Mouse (Mus musculus) megakaryocyte progenitor cell, adult 5-6 weeks (primary cell): ENCODE data around the gene Ick. TPM values are rescaled to one million over a fixed set of nuclear protein-coding genes. Genes with fewer than 3 reads are reported as not detected.
A peak's percentile ranks its signal among the peaks of the same experiment; 100 is the strongest.

Experiments used
- ATAC-seq: replicated peaks from 2 replicates; pipeline ENCODE4 v1.8.0; 2016; ENCODE audit warnings: mild to moderate bottlenecking, moderate TSS enrichment, inconsistent platforms; ENCODE audit not compliant: poor library complexity
- total RNA-seq, 2 experiments: library from RNA; stranded (forward) in 1 of 2; stranded (reverse) in 1 of 2; fragments of 157-497, 149-512 nt in 1 of 2; fragments of 200-1000 nt in 1 of 2; gene quantifications; 2 replicates each; pipeline versions ENCODE4 v1.2.3 to v1.2.4; 2015 to 2017

Ick gene
- total RNA-seq, 2 experiments from 2014 or later, result 5.1 to 11.0 TPM

DNA sequence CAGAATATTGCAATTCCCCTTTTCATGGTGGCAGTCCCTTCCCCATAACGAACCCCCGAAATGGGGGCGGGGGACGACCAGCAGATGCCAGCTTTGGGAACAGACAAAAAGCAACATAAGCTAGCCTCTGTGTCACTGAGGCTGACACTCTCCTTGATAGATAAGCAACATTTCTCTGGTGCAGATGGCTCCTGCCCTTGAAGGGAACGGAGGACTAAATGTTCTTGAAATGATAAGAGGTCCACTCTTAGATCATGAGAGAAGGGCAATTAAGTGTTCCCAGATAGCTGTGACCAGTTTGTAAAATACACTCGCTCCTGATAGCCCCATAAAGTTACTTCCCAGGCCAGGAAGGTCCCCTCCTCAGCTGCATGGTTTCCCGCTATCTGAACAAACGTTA is 79.9 kb downstream of the Ick start:
- ATAC-seq, result peak; percentile 46

DNA sequence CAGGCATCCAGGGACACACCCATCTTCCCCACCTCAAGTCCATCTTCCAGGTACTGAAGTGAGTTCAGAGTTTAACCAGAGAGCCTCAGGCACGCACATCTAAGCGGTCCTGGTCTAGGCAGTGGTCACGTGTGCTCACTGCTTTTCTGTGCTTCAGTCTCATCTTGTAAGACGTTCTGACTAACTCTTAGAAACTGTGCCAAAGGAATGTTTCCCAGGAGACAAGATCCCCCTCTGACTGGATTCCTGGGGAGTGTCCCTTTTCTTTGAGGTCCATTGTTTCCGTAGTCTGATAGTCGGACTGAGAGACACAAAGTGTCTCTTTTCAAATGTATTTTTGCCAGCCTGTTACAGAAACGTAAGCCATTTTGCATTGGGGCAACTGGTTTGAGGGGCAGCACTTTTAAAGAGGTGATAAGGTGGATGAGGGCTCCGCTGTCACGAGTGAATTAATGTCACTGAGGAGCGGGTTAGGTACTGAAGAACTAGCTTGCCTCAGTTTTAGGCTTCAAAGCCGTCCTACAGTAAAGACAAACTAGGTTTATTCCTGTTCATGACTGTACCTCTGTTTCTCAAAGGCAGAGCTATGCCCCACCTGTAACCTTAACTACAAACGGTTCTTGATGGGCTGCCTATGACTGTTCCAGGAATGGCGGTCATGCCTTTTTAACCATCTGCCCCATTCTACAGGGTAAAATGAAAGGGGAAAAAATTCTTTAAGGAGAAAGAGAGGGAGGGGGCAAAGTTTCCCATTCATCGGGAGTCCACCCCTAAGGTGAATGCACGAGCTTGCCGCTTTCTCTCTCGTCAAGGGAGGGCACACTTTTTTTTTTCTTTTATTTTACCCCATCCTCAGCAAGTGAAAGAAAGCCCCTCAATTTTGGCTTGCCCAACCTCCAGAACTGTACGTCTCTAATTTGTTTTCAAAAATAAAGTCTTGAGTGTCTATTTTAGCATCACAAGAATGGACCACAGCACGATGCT is 82.0 kb downstream of the Ick start:
- no peak for ATAC-seq

DNA sequence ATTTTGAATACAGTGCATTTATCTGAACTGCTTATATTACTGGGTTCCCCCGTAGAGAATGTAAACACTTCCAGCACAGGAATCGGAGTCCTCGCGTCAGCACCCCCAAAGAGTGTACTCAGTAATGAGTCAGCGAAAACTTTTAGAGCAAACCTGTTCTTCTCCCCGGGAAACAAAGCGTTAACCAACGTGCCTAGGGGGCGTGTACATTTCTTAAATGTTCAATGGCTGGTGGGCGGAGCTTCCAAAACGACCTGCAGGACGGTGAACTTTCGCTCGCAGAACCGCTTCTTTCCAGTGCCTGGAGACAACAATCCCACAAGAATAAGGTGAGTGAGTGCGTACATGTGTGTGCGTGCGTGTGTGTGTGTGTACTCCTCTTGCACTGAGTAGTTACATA is 82.7 kb downstream of the Ick start:
- peak; percentile 79 for ATAC-seq

DNA sequence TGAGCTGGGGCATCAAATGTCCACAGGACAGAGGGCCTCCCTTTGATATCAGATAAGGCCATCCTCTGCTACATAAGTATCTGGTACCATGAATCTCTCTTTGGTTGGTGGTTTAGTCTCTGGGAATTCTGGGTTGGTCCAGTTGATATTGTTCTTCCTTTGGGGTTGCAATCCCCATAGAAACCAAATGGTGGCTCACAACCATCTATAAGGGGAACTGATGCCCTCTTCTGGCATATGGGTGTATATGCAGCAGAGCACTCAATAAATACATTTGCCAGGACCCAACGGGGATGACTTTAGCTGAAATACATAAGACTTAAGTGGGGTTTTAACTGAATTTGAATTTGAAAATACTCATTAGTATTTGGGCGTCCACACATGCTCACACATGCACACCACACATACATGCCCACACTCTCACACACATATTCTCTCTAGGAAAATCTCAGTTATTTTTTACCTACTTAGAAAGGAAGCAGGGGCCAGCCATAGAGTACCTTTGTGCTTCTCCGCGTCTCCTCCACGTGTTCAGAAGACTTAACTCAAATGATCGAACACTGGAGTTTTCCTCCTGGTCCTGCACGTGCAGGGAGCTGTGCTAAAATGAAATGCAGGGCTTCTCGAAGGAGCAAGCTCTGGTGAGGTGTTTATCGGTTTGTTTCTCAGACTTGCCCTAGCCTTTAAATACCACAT is 85.1 kb downstream of the Ick start:
- ATAC-seq, result peak; percentile 82

DNA sequence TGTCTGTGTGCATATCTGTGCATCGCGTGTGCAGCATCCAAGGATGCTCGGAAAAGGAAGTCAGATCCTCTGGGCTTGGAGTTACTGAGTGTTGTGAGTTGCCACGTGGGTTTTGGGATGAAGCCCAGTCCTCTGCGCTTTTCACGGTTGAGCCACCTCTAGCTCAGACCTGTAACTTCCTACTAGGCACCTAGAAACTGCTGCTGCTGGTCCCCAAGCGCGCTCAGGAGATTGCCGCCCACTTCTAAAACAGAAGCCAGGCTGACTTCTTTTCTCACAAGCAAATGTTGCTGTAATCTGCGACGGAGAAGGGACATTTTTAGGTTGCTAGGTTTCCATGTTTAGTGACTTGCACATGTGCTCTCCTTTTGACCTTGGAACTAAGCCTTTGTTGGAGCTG is 86.0 kb downstream of the Ick start:
- no peak for ATAC-seq

DNA sequence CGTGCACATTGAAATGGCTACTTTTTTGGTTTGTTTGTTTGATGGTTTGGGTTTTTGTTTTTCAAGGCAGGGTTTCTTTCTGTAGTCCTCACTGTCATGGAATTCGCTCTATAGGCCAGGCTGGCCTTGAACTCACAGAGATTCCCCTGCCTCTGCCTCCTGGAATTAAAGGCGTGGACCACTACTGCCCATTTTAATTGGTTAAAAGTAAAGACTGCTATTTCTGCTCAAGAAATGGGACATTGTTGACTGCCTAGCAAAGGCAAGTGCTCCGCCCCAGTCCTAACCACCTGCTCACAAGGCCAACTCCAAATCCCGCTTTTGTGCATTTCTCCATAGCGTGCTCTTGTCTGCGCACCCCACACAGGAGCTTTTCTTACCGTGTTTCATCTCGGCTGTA is 88.8 kb downstream of the Ick start:
- no peak for ATAC-seq

DNA sequence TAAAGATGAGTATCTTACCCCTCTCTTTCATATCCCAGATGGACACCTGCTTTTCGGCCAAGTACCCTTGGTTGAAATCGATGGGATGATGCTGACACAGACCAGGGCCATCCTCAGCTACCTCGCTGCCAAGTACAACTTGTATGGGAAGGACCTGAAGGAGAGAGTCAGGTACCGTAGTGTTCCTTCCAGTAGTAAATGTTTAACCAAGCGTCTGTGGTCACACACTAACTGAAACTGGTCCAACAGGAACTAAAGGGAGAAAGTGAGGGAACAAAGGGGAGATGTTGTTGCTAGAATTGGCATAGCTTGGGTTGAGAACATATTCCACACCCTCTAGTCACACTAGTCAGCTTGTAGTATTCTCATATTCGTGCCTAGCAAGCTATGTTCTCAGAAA is 95.2 kb downstream of the Ick start:
- ATAC-seq, result no peak

DNA sequence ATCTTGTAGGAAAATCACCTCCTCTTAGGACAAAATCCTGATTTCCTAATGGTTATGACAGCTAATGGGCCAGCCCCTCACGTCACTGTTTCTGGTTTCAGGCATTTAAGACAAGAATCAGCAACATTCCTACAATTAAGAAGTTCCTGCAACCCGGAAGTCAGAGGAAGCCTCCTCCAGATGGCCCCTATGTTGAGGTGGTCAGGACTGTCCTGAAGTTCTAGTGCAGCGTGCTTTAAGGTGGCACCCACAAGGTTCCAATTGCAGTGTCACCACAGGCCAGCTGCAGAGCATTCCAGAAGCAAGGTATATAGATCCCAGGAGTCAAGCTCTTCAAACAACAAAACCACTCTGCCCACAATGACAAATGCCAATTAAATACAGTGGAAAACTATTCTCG is 100.0 kb downstream of the Ick start:
- no peak for ATAC-seq

DNA sequence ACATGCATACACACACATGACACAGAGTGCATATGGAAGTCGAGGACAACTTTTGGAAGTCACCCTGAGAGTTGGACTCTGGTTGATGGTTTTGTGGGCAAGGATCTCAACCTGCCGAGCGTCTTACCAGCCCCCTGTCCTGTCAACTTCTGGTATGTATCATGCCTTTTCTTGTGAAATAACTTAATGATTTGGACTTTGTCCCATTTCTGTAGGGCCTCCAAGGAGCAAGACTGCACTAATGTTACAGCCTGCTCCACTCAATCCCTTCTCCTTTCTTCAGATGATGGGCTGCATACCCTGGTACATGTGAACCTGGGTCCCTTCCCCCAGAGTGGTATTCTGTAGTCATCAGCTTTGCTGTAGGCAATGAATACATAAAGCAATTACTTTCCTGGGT is 101.1 kb downstream of the Ick start:
- ATAC-seq, result no peak

DNA sequence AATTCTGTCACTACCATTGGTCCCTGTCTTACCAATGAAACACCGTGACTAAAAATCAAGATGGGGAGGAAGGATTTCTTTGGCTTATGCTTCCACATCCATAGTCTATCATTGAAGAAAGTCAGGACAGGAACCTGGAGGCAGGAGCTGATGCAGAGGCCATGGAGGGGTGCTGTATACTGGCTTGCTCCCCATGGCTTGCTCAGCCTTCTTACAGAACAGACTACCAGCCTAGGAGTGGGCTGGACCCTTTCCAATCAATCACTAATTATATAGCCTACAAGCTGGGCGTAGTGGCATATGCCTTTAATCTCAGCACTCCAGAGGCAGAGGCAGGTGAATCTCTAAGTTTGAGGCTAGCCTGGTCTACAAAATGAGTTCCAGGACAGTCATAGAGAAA is 101.8 kb downstream of the Ick start:
- ATAC-seq, result no peak

DNA sequence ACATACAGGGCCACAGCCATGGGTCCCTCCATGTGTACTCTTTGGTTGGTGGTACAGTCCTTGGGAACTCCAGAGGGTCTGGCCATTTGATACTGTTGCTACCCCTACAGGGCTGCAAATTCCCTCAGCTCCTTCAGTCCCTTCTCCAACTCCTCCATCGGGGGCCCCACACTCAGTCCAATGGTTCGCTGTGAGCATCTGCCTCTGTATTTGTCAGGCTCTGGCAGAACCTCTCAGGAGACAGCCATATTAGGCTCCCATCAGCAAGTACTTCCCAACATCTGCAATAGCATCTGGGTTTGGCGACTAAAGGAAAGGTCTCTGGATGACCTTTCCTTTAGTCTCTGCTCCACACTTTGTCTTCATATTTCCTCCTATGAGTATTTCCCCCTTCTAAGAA is 102.5 kb downstream of the Ick start:
- ATAC-seq, result no peak

DNA sequence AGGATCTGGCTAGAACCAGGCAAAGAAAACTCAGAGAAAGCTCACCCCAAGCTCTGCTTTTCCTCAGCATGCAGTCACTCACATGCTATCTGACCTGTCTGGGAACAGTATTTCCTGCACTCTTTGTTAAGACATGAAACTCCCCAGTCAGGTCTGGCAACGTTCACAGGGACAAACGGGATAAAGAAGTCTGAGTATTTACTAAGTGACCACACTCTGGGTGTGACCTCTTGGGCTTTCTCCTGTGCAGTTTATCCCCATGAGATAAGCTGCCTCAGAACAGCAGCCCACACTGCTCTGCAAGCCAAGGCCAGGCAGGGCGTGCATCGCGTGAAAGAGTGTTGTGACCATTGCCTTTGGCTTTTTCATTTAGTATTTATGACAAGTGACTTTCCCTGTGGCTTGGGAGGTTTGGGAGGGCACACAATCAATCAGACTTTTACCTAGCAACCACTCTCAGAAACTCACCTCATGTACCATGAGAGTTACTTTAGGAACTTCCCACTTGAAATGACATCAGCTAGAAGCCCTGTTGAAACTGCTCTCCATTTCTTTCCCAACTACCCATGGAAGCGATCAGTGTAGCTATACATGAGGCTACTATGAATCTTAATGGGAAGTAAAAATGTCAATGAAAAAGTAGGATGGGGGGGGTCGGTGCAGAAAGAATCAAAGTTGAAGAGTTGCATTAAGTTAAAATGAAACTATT is 103.5 kb downstream of the Ick start:
- peak; percentile 17; the same call in 1 of the 2 replicates for ATAC-seq

DNA sequence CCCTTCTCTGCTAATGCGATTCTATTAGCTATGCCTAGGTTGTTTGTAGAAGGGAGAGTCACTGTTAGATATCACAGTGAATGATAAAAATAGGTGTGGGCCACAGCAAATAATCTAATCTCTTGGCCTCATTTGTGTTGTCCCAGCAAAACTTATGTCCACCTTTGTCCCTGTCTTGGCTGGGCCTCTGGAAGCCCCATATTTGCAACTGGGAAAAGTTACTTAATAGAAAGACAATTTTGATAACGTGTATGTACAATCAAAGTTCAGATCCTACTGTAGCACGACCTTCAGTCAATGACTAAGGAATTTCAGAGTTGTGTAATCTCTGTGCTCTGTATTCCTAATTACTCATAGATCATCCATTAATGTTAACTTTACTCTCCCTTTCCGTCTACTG is 108.1 kb downstream of the Ick start:
- ATAC-seq, result no peak

Other genes starting within 250 kb of the Ick start
- 97.0 and 107 TPM in 2 replicates for gene Elovl5, start 191.8 kb upstream of the Ick start, total RNA-seq (2015)
- 104 and 107 TPM in 2 replicates for gene Elovl5, start 191.8 kb upstream of the Ick start, total RNA-seq (2017)
- gene Gcm1, start 57.3 kb upstream of the Ick start, total RNA-seq (2015), result not detected in 2 replicates
- gene Gcm1, start 57.3 kb upstream of the Ick start, total RNA-seq (2017), result not detected in 2 replicates
- gene Fbxo9, start 127 bp upstream of the Ick start, total RNA-seq (2015), result 51.1 and 58.3 TPM in 2 replicates
- gene Fbxo9, start 127 bp upstream of the Ick start, total RNA-seq (2017), result 48.1 and 61.6 TPM in 2 replicates
- 1.5 and 2.9 TPM in 2 replicates for gene Gsta4, start 73.6 kb downstream of the Ick start, total RNA-seq (2015)
- gene Gsta4, start 73.6 kb downstream of the Ick start, total RNA-seq (2017), result 2.6 and 4.9 TPM in 2 replicates
- gene Gsta1, start 121.5 kb downstream of the Ick start, total RNA-seq (2015), result not detected in 2 replicates
- not detected in 2 replicates for gene Gsta1, start 121.5 kb downstream of the Ick start, total RNA-seq (2017)
- gene Gm3776, start 147.9 kb downstream of the Ick start, total RNA-seq (2015), result not detected in 2 replicates
- gene Gm3776, start 147.9 kb downstream of the Ick start, total RNA-seq (2017), result not detected in 2 replicates
- gene Gm10639, start 180.7 kb downstream of the Ick start, total RNA-seq (2015), result not detected in 2 replicates
- not detected in 2 replicates for gene Gm10639, start 180.7 kb downstream of the Ick start, total RNA-seq (2017)
- not detected in 2 replicates for gene Omt2a, start 205.6 kb downstream of the Ick start, total RNA-seq (2015)
- not detected in 2 replicates for gene Omt2a, start 205.6 kb downstream of the Ick start, total RNA-seq (2017)
- gene Omt2b, start 218.4 kb downstream of the Ick start, total RNA-seq (2015), result not detected in 2 replicates
- gene Omt2b, start 218.4 kb downstream of the Ick start, total RNA-seq (2017), result not detected in 2 replicates
- not detected in 2 replicates for gene Gsta2, start 246.6 kb downstream of the Ick start, total RNA-seq (2015)
- not detected in 2 replicates for gene Gsta2, start 246.6 kb downstream of the Ick start, total RNA-seq (2017)